Mouse (Mus musculus): ENCODE measurements around the gene Fbll1.

DNA sequence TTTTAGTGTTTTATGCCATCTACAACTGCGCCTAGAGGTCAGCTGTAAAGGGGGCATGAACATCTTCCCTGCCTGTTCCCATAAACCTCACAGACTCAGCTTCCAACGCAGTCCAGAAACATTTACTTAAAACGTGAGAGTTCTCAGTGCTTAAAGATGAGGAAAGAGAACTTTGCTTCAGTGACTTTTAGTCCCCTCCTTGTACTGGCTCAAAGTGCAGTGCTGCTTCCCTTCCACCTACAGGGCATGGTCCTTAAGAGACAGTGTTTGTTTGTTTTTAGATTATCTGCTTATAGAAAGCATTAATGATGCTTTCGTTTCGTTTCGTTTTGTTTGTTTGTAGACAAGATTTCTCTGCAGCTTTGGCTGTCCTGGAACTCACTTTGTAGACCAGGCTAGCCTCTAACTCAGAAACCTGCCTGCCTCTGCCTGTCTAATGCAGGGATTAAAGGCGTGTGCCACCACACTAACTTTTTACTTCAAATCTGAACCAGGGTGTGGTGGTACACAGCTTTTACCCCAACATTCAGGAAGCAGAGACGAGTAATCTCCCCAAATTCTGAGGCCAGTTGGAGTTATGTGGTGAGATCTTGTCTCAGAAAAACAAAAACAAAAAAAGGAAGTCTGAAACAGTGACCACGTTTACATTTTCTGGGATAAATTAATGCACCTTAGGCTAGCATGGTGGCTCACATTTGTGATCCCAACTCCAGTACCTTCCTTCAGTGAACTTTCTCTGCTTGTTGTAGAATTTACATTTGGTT is 27.8 kb downstream of the Fbll1 start:
- no peak for TF ChIP-seq CTCF (IDR thresholded peaks at IDR 0.05; ENCODE audit: borderline replicate concordance, extremely low read depth, insufficient read depth, insufficient read length)
- no peak for TF ChIP-seq POLR2A (IDR thresholded peaks at IDR 0.05; ENCODE audit: borderline replicate concordance, extremely low read depth, insufficient read depth, insufficient read length, poor library complexity, severe bottlenecking)
